Mouse (Mus musculus): ENCODE results near the gene Far1.

The Far1 gene

DNA sequence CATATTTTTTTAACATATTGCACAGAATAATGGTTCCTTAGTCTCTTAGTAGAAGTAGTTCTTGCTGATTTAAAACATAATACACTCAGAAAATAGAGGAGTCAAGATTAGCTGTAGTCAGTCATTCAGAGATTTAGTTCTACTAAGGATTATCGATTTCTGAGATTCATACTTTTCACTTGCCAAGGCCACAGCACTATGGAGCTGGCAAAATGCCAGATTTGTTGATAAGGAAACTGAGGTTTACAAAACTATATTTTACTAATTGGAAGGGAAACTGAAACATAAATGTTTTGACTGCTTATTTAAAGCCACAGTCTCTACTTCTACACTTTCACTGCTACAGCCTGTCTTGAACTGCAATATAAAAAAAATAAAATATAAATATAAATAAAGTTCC lies 53.3 kb downstream of the Far1 start:
- DNase-seq (ENCODE audit: inconsistent age in 2 of 2, low spot score in 1 of 2): no peak

DNA sequence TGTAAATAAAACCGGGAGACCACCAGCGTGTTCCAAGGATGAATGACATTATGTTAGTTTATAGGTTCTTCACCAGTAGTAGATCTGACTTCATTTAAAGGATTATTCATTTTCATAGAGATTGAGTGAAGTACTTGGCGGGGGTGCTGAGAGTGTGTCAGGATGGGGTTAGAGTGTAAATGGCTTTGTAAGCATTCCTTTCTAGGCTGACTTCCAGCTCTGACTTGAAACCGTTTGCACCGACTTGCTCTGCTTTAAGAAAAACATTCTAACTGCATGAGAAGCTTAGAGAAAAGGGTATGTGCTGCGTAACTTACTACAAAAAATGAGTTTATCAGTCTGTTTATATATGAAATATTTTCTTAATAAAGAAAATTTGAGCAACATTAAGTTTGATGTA lies 57.5 kb downstream of the Far1 start:
- peak in 1 of 2 experiments; percentile 14 for DNase-seq (ENCODE audit: inconsistent age in 2 of 2, low spot score in 1 of 2)

DNA sequence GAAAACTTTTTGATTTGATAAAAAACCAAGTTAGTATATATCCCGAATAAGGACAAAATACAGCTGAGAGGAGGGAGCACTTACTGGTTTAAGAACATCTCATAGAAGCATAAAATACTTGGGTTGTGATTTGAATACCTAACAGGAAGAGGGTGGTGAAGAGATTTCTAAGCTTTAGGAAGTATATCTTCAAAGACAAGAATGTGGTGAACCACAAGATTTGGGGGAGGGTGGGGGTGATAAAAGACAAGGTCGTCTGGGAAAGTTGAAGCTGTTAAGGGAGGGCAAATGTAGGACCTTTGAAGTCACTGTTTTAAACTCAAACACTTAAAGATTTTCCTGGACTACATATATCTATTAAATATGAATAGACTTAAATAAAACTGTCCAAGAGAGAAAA lies 59.1 kb downstream of the Far1 start:
- DNase-seq (ENCODE audit: inconsistent age in 2 of 2, low spot score in 1 of 2): no peak

DNA sequence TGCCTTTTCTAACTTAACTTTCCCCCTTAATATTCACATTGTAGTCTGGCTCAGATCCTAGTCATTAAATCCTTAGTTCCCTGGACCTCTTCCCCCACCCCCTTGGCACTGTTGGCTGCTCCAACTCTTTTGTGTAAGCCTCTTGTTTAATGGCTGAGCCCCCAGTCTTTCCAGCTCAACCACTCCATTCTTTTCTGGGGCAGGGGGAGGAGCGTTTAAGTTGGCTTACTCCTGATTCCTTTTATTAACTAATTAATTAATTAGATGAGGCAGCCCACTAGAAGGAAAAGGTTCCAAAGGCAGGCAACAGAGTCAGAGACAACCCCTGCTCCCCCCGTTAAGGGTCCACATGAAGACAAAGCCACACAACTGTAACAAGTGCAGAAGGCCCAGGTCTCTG lies 68.5 kb downstream of the Far1 start:
- DNase-seq (ENCODE audit: inconsistent age in 2 of 2, low spot score in 1 of 2): no peak

DNA sequence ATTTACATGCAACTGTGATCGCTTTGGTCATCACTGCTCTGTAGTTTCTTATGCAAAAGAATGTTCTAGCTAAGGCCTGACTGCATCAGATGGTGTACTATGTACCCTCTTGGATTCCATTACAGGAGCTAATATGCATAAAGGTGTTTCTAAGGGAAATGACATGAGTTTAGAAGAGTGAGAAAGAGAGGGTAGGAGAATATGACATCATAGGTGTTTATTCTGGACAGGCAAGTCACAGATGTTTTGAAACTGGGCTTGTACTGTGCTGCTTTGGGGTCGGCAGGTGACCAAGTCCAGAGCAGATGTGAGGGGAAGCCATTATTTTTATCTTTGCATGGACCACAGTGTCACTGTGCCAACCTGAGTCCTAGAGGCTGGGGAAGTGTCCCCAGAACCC lies 75.6 kb downstream of the Far1 start:
- no peak for DNase-seq (ENCODE audit: inconsistent age in 2 of 2, low spot score in 1 of 2)

DNA sequence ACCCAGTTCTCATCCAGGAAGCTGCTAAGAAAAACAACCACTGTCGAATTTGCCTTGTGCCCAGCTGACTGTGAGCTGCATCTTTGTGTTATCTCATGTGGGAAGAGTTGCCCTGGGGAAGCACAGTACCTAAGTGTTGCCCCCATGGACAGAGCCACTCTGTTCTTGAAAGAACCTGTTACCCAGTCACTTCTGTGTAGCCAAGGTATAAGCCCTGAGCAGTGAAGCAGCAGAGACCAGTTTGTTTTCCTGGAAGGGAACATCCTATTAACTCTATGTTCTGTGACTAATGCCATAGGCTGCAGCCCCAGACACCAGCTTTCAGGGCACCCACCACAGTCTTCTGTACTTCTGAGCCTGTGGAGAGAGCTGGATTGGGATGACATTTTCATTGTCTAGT lies 76.7 kb downstream of the Far1 start:
- DNase-seq (ENCODE audit: inconsistent age in 2 of 2, low spot score in 1 of 2): no peak

DNA sequence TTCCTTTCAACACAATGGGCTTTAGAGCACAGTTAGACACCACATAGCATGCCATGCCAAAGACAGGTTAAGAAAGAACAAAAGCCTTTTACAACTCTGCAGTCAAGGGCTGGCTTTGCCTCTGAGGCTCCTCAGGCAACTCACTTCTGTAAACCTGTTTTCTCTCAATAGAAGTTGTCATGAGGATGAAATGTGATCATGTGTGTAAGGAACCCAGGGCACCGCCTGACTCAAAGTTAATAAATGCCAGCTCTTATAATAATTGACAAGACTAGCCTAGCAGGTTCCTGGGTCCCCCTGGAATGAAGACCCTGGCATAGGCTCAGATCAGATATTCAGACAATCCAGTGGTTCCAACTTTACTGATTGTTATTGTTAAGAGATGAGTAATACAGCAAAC lies 77.5 kb downstream of the Far1 start:
- no peak for DNase-seq (ENCODE audit: inconsistent age in 2 of 2, low spot score in 1 of 2)

DNA sequence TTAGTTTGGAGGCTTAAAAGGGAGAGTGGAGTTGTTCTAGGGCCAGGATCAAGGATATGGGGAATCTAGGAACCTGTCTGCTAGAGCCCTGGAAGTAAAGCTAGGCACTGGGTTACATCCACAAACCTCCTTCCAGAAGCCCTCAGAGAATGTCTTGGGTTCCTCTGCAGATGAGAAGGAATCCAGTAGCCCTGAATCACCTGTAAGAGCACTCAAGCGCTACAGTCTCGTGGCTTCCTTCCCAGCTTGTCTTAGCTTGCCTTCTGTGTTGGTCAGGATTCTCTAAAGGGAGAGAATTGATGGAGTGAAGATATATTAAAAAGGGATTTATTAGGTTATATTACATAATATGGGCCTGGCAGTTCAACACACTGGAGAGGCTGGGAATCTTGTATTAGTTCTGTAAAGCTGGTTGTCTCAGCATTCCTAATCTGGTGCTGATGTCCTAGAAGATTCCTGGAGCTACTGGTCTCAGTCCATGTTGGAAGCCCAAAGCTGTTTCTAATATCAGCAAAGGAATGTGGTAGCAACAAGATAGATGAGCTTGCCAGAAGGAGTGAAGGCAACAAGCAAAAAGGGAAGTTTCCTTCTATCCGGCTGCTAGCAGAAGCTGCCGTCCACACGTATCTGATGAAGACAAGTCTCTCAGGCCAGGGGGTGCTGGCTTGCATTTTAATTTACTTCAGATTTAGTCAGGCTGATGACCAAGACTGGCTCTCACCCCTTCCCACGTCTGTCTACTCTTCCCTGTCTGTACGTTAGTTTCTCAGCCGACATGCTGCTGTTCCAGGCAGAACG lies 78.1 kb downstream of the Far1 start:
- DNase-seq (ENCODE audit: inconsistent age in 2 of 2, low spot score in 1 of 2): no peak

DNA sequence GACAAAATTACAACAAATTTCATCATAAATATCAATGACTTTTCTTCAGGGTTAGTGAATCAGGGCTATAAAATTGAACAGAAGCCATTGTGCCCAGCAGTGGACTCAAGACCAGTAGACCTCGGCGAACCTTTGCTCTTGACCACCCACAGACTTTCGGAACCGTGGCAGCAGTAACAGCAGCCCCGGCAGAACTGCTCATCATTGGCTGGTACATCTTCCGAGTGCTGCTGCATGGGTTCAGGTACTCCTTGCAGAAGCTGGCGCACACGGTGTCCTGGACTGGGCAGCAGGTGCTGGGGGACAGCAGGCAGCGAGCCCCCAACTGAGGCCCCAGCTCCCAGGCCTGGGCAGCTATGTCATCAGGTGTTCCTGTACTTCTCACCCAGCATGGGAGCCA lies 79.1 kb downstream of the Far1 start:
- DNase-seq (ENCODE audit: inconsistent age in 2 of 2, low spot score in 1 of 2): no peak

DNA sequence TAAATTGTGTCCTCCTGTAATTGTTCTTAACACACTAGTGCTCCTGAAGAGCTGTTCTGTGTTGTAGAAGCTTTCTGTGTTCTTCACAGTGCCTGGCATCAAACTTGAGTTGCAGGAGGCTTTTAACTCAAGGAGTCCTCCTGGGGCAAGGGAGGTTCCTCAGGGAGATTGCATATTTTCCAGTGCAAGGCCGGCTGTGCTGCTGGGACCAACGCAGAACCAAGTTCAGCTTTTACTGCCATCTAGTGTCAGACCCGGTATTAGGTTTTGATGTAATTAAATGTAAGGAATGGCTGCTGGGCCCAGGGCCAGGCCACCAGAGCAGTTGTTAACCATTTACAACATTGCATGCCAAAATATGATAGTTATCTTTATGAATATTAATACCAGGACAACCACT lies 80.7 kb downstream of the Far1 start:
- peak; percentile 29 to 84 for DNase-seq (ENCODE audit: inconsistent age in 2 of 2, low spot score in 1 of 2)

DNA sequence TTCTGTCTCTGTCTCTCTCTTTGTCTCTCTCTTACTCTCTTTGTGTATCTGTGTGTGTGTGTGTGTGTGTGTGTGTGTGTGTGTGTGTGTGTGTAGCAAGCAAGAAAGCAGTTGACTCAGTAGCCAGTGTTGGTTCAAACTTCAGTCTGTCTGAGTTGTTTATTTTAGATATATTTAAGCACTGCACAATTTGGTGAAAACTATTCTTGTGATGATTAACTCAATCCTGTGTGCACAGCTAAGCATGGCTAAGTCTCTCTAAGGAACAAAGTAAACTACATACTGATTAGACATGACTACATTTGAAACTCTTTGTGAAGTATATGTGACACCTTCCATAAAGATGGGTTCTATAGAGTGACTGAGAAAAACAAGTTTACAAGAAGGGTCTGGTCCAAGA lies 83.6 kb downstream of the Far1 start:
- no peak for DNase-seq (ENCODE audit: inconsistent age in 2 of 2, low spot score in 1 of 2)

DNA sequence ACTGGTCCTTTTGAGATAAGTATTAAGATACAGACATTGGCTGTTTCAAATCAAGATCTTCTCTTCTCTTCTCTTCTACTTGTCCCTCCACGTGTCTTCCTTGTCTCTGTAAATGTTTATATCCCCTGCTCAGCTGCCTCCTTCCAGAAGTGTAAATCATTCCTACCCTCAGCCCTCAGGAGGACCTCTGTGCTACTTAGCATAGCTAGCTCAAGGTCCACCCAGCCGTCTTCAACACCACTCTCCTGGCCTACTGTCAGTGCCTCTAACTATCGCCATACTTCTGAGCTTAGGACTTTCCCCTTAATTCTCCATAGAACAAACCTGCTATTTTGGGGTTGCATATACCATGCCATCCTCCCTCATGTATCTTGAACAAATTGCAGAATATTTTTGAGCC lies 88.2 kb downstream of the Far1 start:
- DNase-seq (ENCODE audit: inconsistent age in 2 of 2, low spot score in 1 of 2): no peak

DNA sequence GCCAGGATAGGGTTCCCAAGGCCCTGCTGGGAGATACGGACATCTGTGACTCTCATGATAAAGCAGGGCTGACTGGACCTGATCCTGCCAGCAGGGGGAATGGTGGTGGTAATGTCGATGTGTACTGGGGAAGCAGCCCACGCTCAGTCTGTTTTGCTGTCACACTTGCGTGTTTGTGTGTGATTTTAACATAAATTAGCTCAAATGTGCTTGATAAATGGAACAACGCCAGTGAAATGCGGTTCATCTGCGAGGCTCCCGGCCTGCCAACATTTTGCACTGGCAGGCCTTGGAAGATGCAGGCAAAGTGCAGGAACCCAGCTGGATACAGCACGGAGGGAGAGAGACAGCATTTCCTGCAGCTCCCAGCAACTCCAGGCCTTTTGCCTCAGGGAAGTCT lies 94.3 kb downstream of the Far1 start:
- peak in 1 of 2 experiments; percentile 21 for DNase-seq (ENCODE audit: inconsistent age in 2 of 2, low spot score in 1 of 2)

DNA sequence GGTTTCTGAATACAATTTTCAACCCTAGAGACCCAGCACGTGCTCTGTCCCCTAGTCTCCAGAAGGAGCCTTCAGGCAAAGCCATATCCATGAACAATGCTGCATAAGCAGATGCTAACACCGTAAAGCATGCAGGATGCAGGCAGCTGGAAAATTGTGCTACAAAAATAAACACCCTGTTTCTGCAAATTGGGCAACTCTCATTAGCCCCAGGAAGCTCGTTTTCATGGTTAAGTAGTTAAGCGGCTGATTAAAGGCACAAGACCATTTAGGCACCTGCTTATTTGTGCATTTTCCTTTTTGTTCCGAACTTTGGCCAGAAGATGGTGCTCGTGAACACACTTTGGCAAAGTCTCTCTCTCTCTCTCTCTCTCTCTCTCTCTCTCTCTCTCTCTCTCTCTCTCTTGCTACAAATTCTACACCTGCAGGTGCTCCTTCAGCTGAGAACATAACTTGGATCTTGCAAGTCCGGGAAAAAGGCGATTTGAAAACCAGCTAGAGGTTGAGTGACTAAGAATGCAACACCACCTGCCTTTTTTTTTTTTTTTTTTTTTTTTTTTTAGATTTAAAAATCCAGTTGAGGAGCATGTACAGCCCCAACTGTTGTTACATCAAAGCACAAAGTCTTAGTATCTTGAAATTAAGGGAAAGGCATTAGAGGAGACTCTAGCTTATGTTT lies 95.5 kb downstream of the Far1 start:
- peak; percentile 12 to 68 for DNase-seq (ENCODE audit: inconsistent age in 2 of 2, low spot score in 1 of 2)

DNA sequence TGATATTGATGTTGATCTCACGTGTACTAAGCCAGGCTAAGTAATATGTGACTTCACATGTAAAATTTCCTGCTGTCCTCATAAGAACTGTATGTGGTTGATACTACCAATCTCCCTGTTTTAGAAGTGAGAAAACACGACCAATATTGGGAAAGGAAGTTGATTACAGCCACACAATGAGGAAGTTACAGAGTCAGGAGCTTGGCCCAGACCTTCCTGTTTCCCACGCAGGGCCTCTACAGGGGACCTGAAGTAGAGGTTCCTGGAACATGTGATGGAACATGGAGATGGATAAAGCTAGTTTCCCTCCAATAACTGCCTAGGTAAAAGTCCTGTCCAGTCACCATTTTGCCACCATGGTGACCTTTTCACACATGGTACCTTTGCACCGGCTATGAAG lies 99.0 kb downstream of the Far1 start:
- no peak for DNase-seq (ENCODE audit: inconsistent age in 2 of 2, low spot score in 1 of 2)

DNA sequence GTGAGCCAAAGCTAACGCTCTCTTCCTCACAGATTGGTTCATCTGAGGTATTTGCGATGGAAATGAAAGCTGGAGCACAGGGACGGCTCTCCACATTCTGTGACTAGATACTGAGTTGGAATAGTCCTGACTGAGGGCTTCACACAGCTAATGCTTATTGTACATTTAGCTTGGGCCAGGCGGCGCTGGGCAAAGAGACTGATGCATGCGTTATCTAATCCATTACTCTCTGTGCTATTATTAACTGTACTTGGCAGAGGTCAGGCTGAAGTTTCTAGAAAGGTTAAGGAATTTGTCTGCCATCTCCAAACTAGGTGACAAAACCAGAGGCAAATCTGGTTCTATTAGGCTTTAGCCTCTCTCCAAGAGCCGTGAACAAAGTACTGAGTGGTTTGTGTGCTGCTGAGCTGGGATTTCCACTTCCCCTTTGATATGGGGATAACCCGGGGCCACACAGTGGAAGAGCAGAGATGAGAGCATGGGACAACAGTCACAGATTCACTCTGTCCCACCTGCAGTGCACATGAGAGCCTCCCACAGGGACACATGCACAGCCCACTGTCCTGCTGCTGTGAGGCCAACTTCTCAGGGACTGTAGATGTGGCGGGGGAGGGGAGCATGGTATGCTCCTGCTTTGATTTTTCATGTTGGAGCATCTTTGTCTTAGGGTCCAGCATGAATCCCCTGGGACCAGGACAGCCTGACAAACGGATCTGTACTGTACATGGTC lies 100.7 kb downstream of the Far1 start:
- no peak for DNase-seq (ENCODE audit: inconsistent age in 2 of 2, low spot score in 1 of 2)

DNA sequence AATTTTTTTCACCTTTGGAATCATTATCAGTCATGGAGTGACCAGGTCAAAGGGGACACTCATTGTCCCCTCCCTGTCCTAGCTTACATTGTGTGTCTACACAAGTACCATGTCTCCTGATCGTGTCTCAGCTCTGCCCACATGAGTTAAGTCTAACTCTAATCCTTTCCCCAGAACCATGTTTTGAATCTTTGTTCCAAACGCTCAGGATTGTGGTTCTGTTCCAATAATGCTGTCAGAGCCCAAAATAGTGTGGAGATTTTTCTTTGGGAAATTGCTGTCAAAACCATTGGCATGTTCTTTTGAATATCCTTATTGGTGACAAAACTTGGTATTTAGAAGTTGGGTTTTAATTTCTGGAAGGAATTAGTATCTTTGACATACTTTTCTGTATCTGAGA lies 105.5 kb downstream of the Far1 start:
- DNase-seq (ENCODE audit: inconsistent age in 2 of 2, low spot score in 1 of 2): no peak

DNA sequence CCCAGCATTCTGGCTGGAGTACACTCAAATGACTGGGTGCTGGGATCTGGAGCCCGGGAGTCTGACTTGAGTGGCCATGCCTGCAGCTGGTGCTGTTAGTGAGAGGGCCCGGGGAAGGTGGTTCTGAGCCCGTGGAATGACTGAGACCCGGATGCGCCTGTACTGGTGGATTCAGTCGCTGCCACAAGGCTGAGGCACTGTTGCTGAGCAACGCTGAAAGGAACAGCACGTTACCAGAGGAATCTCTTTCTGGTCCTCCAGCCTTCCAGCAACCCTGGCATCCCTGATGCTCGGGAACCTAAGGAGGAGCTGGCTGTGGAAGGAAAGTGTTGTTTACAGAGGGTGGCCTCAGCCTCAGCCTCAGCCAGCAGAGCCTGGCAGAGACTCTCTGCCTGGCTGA lies 106.1 kb downstream of the Far1 start:
- no peak for DNase-seq (ENCODE audit: inconsistent age in 2 of 2, low spot score in 1 of 2)
